Mouse (Mus musculus) hindbrain, postnatal 0 days (tissue): ENCODE measurements around the gene Aqp11. TPM values are rescaled to one million over a fixed set of nuclear protein-coding genes. Genes with fewer than 3 reads are reported as not detected.

ENCODE experiments used
- ATAC-seq: fragments of 200-750 bp; cut with Nextera tagmentation; 2 replicates; pipeline ENCODE4 v1.8.0; 2017; ENCODE audit warnings: mild to moderate bottlenecking, moderate TSS enrichment, moderate library complexity
- DNase-seq: peaks from one replicate; pipeline ENCODE4 v3.0.0-alpha.2; 2015; ENCODE audit warnings: low spot score
- H3K27ac ChIP-seq: fragments of 300-500 bp; sonication (generic); 2 replicates; pipeline ENCODE4 v1.5.1; 2014; ENCODE audit warnings: mild to moderate bottlenecking
- H3K27me3 ChIP-seq: fragments of 300-500 bp; sonication (generic); 2 replicates; pipeline ENCODE4 v1.6.1; 2014; ENCODE audit warnings: low read length, mixed read lengths; ENCODE audit not compliant: insufficient read depth
- H3K36me3 ChIP-seq: fragments of 300-500 bp; sonication (generic); 2 replicates; pipeline ENCODE4 v1.6.1; 2014; ENCODE audit warnings: low read length, mixed read lengths; ENCODE audit not compliant: insufficient read depth
- H3K4me1 ChIP-seq: fragments of 300-500 bp; sonication (generic); 2 replicates; pipeline ENCODE4 v1.6.1; 2014; ENCODE audit warnings: antibody characterized with exemption, low read length, mixed read lengths; ENCODE audit not compliant: insufficient read depth
- H3K4me2 ChIP-seq: fragments of 300-500 bp; sonication (generic); 2 replicates; pipeline ENCODE4 v1.6.1; 2014; ENCODE audit warnings: low read depth, mild to moderate bottlenecking, low read length, moderate library complexity, mixed read lengths
- H3K4me3 ChIP-seq: fragments of 300-500 bp; sonication (generic); 2 replicates; pipeline ENCODE4 v1.5.1; 2014; ENCODE audit warnings: low read length
- H3K9ac ChIP-seq: fragments of 300-500 bp; sonication (generic); replicated peaks from 2 replicates; pipeline ENCODE4 v1.6.1; 2014; ENCODE audit warnings: mild to moderate bottlenecking, low read length, moderate library complexity, mixed read lengths
- H3K9me3 ChIP-seq: fragments of 300-500 bp; sonication (generic); 2 replicates; pipeline ENCODE4 v1.6.1; 2016; ENCODE audit warnings: low read length, mixed read lengths
- CTCF ChIP-seq: IDR thresholded peaks from 2 replicates; pipeline ENCODE4 v1.5.1; 2016; ENCODE audit warnings: antibody characterized with exemption, control low read depth, low read depth
- WGBS: fragments of 180-500 bp; shearing (Covaris S2); extraction: QIAGEN DNeasy Blood & Tissue Kit; methylation state at CpG from one replicate; pipeline ENCODE4 v1.1.7; 2014; 5-methylcytosine and 5-hydroxymethylcytosine counted together
- polyA plus RNA-seq: library from polyadenylated mRNA; unstranded; fragments of >200 nt; fragmentation: Nextera tagmentation; extraction: Ambion mirVana; gene quantifications from 2 replicates; pipeline ENCODE4 v1.2.1, GENCODE M21; 2015
- total RNA-seq: library from RNA; depleted of rRNA; stranded (reverse); fragments of >200 nt; gene quantifications from 2 replicates; pipeline ENCODE4 v1.2.3, GENCODE M21; 2014

Aqp11 gene
- total and polyA plus RNA-seq, 2 experiments from 2014 or later, result 15.0 to 29.5 TPM

DNA sequence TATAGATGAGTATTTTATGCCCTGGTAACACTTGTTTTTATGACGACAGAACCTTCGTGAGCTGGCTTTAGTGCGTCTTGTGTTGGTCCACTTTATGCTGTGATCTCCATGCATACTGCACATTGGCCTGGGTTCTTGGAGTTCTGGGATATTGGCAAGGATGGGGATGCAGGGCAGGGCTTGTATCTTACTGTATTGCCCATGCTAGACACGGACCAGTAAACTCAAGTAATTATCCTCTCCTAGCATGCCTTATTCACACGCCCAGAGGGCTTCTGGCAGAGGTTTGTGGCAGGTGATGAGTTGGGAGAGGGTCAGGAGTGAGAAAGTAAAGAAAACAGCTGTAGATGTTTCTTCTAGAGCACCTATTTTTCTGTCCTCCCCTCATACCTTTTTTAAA is 23.4 kb downstream of the Aqp11 start:
- DNase-seq (no peak), ATAC-seq (no peak)
- no peak overlapping the region for H3K4me3 ChIP-seq
- no peaks in the 10 kb centered on the region for H3K27me3 ChIP-seq
- H3K4me1 ChIP-seq, result no peaks in the 10 kb centered on the region
- H3K9me3 ChIP-seq, result no peaks in the 10 kb centered on the region
- no peak overlapping the region for H3K4me2 ChIP-seq
- H3K36me3 ChIP-seq, result peaks cover 43% of the 10 kb centered on the region
- H3K27ac ChIP-seq, result no peak overlapping the region
- no peak overlapping the region for H3K9ac ChIP-seq
- TF ChIP-seq CTCF, result no peak
- WGBS, result 97% methylated on average over 5 of the region's 5 CpGs

- DNase-seq (no peak), ATAC-seq (no peak)
- H3K9me3 ChIP-seq, result no peaks in the 10 kb centered on the region
- H3K4me2 ChIP-seq, result no peak overlapping the region
- no peaks in the 10 kb centered on the region for H3K27me3 ChIP-seq
- H3K36me3 ChIP-seq, result peaks cover 17% of the 10 kb centered on the region
- H3K27ac ChIP-seq, result no peak overlapping the region
- H3K4me1 ChIP-seq, result no peaks in the 10 kb centered on the region
- TF ChIP-seq CTCF, result no peak
- no peak overlapping the region for H3K4me3 ChIP-seq
- 84% methylated on average over 3 of the region's 3 CpGs for WGBS
- H3K9ac ChIP-seq, result no peak overlapping the region
These were observed 28.9 kb downstream of the Aqp11 start for GRCm38 (mm10) chr7:97709204-97709603.

DNA sequence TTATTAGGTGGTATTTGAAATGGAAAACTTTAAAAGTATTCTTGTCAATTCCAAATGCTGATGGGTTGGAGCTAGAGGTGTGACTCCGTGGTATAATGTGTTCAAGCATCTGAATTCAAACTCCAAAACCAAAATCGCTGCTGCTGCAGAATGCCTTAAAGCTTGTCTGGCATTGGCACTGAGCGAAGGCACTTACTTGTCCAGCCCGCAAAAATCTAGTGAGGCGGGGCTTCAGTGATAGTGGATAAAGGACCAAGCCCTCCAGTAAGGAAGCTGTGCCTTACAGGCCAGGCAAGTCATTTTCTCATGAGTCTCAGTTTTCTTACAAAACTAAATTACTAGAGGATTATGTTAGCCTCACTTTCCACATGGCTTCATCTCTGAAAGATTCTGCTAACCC is 30.3 kb downstream of the Aqp11 start:
- ATAC-seq (no peak), DNase-seq (no peak)
- no peaks in the 10 kb centered on the region for H3K27me3 ChIP-seq
- no peak overlapping the region for H3K27ac ChIP-seq
- no peaks in the 10 kb centered on the region for H3K4me1 ChIP-seq
- H3K4me3 ChIP-seq, result no peak overlapping the region
- peaks cover 10% of the 10 kb centered on the region for H3K36me3 ChIP-seq
- 92% methylated on average over 5 of the region's 5 CpGs for WGBS
- TF ChIP-seq CTCF, result no peak
- no peak overlapping the region for H3K4me2 ChIP-seq
- H3K9me3 ChIP-seq, result no peaks in the 10 kb centered on the region
- H3K9ac ChIP-seq, result no peak overlapping the region

- DNase-seq, result no peak
These were observed 31.0 kb downstream of the Aqp11 start for GRCm38 (mm10) chr7:97707123-97707522.

GRCm38 (mm10) chr7:97701106-97701505 is 37.0 kb downstream of the Aqp11 start:
- no peak overlapping the region for H3K9ac ChIP-seq
- ATAC-seq (no peak), DNase-seq (no peak)
- H3K9me3 ChIP-seq, result no peaks in the 10 kb centered on the region
- H3K27me3 ChIP-seq, result no peaks in the 10 kb centered on the region
- 81% methylated on average over 6 of the region's 6 CpGs for WGBS
- no peak overlapping the region for H3K4me3 ChIP-seq
- H3K4me1 ChIP-seq, result peaks cover 3% of the 10 kb centered on the region
- no peak overlapping the region for H3K4me2 ChIP-seq
- no peaks in the 10 kb centered on the region for H3K36me3 ChIP-seq
- TF ChIP-seq CTCF, result no peak
- H3K27ac ChIP-seq, result no peak overlapping the region

More at GRCm38 (mm10) chr7:97707123-97707522, 31.0 kb downstream of the Aqp11 start:
- Histone ChIP-seq H3K4me3 (no peak overlapping the region), H3K9me3 (no peaks in the 10 kb centered on the region), H3K27ac (no peak overlapping the region), H3K4me1 (no peaks in the 10 kb centered on the region), H3K27me3 (no peaks in the 10 kb centered on the region), H3K4me2 (no peak overlapping the region), H3K36me3 (0 out of 2 replicates have a peak, but pooled peaks cover 4% of the 10 kb centered on the region), H3K9ac (no peak overlapping the region)
- no peak for TF ChIP-seq CTCF
- 58% methylated on average over 4 of the region's 4 CpGs for WGBS
- ATAC-seq, result no peak

GRCm38 (mm10) chr7:97700173-97700572 is 37.9 kb downstream of the Aqp11 start:
- no peak overlapping the region for H3K4me2 ChIP-seq
- H3K36me3 ChIP-seq, result no peaks in the 10 kb centered on the region
- peaks cover 3% of the 10 kb centered on the region for H3K4me1 ChIP-seq
- DNase-seq, result no peak
- H3K27me3 ChIP-seq, result no peaks in the 10 kb centered on the region
- 98% methylated on average over 4 of the region's 4 CpGs for WGBS
- H3K9ac ChIP-seq, result no peak overlapping the region
- no peak for TF ChIP-seq CTCF
- no peak overlapping the region for H3K4me3 ChIP-seq
- no peak for ATAC-seq
- H3K27ac ChIP-seq, result no peak overlapping the region
- H3K9me3 ChIP-seq, result no peaks in the 10 kb centered on the region

- DNase-seq (peak; percentile 97), ATAC-seq (peak; percentile 99)
- peak within 1 kb of the TSS; percentile 88 for H3K27ac ChIP-seq
- no peaks in the 10 kb centered on the region for H3K9me3 ChIP-seq
- peaks cover 3% of the 10 kb centered on the region for H3K4me1 ChIP-seq
- H3K4me3 ChIP-seq, result peak within 1 kb of the TSS; percentile 98
- no peaks in the 10 kb centered on the region for H3K27me3 ChIP-seq
- H3K36me3 ChIP-seq, result no peaks in the 10 kb centered on the region
- peak within 1 kb of the TSS; percentile 96 for H3K9ac ChIP-seq
- 1% methylated on average over 63 of the region's 63 CpGs for WGBS
- no peak for TF ChIP-seq CTCF
- peak within 1 kb of the TSS; percentile 80 for H3K4me2 ChIP-seq
These were observed 41.4 kb downstream of the Aqp11 start, which contains the start of gene Clns1a for GRCm38 (mm10) chr7:97696506-97697254. TSS of gene Clns1a (plus strand) at chr7:97696634.
